Mouse (Mus musculus) liver (tissue): Measurements from ENCODE around the gene Cntrl.

Experiments used
- DNase-seq: peaks from one replicate; pipeline ENCODE4 v3.0.0-alpha.2; 2020; ENCODE audit warnings: mixed read lengths

Gene Cntrl

GRCm38 (mm10) chr2:35131991-35132661, 22.8 kb downstream of the Cntrl start:
- peak; percentile 90 for DNase-seq

DNA sequence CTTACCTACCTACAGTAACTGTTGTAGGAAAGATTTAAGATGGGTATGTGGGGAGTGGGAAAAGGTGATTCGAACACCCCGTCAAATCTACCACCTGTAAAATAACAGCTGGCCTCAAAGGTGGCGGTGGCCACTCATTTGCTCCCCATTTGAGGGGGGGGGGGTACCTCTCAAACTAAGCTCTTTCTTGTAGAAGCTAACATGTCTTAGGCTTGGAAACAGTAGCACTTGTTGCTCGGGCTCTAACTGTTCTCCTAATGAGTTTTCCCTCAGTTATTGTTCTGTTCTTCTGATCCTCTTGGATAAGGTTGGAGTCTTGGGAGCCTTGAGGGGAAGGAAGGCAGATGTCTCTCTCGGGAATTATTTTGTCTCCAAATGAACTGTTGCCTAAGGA, 23.4 kb downstream of the Cntrl start:
- DNase-seq, result no peak

- DNase-seq, result no peak
Measured at GRCm38 (mm10) chr2:35133891-35134290, 24.6 kb downstream of the Cntrl start.

DNA sequence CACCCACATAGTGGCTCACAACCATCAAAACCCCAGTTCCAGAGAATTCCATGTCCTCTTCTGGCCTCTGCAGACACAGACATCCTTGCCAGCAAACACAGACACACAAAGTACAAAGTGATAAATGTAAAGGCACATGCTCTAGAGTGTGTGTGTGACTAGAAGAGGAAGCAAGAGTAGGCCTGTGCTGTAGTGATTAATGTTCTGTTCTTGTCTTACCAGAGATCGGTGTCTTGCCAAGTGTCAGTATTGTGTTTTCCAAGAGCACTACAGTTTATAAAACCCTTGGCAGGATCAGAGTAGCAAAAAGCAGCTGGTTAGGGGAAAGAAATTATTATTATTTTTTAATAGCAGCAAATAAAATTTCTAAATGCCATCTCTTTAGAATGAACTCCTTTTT, 29.3 kb downstream of the Cntrl start:
- DNase-seq, result no peak

DNA sequence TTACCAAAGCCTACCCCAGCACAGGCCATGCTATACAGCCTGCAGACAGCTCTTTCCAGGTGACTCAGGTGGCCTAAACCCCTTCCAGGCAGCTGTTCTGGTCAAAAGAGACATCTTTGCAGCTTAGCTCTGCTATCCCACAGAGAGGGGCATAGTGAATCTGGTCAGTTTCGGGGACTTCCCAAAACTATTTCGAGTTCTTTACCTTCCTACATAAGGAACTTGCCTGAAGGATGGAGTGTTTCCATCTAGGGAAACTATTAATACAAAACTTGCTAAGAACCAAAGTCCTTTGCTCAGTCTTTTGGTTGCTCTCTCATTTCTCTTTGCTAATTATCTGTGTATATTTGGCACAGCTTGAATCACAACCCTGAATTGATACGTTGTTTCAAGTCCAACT, 32.4 kb downstream of the Cntrl start:
- no peak for DNase-seq

DNA sequence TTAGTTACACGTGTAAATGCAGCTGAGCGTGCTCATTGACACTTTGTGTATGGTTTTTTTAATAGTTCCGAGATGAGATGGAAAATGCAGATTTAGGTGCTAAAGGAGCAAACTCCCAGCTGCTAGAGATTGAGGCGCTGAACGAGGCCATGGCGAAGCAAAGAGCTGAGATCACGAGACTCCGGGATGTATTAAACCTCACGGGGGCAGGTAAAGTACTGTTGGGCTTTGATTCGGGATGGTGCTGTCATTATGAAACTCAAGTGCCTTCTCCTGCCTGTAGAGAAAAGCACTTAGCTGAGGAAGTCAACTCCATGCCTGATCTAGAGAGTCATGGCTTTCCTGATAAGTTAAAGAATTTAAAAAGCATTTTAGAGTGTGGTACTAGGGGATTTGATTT, 39.5 kb downstream of the Cntrl start:
- DNase-seq, result no peak

DNA sequence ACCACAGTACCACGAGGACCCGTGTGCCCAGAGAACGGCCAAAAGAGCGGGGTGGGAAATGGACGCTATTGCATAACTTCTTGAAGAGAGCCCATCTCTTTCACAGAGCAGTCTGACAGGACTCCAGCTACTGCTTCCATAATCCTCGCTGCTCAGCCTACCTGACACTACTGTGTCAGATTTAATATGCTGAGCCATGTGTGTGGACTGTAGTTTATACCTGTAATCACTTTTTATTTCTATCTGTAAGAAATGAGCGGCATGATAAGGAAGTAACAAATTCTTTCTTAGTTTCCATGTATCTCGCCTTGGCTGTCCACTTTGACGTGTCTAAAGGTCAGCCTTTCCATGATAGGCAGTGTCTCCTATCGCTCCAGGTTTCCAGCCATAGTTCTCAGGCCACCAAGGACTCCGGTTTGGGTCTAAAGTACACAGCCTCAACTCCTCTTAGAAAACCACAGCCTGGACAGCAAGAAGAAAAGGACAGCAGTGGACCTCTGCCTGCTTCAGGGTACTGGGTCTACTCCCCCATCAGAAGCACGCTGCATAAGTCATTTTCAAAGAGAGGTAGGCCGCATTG, 42.1 kb downstream of the Cntrl start:
- no peak for DNase-seq

GRCm38 (mm10) chr2:35153179-35153578, 43.9 kb downstream of the Cntrl start:
- DNase-seq, result peak; percentile 28

GRCm38 (mm10) chr2:35153844-35154554, 44.7 kb downstream of the Cntrl start:
- no peak for DNase-seq

GRCm38 (mm10) chr2:35156985-35157384, 47.7 kb downstream of the Cntrl start:
- no peak for DNase-seq

DNA sequence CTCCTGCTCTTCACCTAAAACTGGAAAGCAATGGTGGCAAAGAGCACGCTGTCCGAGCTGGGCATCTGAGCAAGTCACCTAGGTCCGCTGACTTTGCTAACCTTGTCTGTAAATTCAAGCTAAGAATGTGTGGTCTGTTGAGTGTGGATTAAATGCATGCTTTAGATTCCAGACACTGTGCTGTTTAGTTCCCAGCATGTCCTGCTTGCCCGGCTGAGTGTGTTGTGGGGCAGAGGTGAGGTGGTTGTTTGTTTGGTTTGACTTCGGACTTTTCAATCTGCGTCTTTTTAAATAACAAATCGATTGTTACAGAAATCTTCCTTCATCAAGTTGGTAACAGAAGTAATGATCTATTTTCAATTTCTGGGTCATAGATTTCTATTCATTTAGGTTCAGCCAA, 48.5 kb downstream of the Cntrl start:
- DNase-seq, result no peak

- no peak for DNase-seq
Measured at GRCm38 (mm10) chr2:35158358-35158757, 49.1 kb downstream of the Cntrl start.

GRCm38 (mm10) chr2:35160206-35160605, 50.9 kb downstream of the Cntrl start:
- peak; percentile 62 for DNase-seq

- DNase-seq, result no peak
Measured at GRCm38 (mm10) chr2:35161846-35162488, 52.7 kb downstream of the Cntrl start.

GRCm38 (mm10) chr2:35163396-35163795, 54.1 kb downstream of the Cntrl start:
- no peak for DNase-seq

DNA sequence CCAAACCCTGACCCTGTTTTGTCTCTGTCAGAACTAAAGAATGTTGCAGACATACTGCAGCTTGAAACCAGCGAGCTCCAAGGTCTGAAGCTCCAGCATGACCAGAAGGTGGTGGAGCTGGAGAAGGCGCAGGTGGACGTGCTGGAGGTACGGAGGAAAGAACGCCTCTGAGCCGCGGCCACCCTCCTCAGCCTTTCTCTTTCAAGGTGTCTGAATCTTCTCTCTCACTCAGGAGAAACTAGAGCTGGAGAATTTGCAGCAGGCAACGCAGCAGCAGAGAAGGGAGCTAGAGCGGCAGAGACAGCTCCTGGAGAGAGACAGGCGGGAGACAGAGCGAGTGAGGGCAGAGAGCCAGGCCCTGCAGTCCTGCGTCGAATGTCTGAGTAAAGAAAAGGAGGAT, 56.1 kb downstream of the Cntrl start:
- DNase-seq, result no peak

GRCm38 (mm10) chr2:35166816-35167215, 57.5 kb downstream of the Cntrl start:
- DNase-seq, result no peak

GRCm38 (mm10) chr2:35169452-35169851, 60.2 kb downstream of the Cntrl start:
- DNase-seq, result no peak

DNA sequence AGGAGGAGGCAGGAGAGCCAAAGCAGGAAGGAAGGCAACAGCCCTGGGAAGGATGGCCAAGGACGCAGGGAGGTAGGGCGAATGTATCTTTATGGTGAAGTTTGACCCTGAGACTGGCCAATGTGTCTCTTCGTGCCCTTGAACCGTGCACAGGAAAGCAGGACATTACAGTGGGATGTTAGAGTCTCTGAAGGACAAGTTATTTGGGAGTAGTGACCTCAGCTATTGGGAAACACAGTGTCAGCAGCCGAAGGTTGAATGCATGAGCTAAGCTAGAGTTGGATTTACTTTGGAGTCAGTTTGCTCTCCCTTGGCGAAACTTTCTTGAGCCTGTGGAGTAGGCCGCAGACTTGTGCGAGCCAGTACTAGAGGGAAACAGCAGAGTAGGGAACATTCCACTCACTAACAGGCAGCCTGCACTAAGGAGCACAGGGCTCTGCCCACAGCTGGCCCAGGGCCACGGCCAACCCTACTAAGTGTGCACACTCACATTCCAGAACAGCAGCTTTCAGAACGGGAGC, 62.1 kb downstream of the Cntrl start:
- DNase-seq, result no peak

DNA sequence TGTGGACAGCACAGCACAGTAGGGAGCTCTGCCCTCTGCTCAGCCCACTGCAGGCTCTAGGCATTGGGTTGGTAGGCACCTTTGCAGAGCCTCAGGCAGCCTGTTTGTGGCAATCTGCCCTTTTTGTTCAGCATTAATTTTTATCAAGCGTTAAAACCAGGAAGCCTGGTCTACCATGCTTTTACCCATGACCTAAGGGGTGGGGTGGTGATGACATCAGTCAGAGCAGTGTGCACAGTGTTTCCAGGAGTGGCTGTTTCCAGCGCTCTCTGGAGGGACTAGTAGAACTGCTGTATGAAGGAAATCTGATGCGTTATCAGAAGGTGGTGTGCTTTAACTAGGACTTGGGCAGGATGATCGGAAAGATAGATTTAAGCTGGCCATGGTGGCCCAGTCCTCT, 63.0 kb downstream of the Cntrl start:
- DNase-seq, result no peak

- no peak for DNase-seq
Measured at GRCm38 (mm10) chr2:35173666-35174065, 64.4 kb downstream of the Cntrl start.

DNA sequence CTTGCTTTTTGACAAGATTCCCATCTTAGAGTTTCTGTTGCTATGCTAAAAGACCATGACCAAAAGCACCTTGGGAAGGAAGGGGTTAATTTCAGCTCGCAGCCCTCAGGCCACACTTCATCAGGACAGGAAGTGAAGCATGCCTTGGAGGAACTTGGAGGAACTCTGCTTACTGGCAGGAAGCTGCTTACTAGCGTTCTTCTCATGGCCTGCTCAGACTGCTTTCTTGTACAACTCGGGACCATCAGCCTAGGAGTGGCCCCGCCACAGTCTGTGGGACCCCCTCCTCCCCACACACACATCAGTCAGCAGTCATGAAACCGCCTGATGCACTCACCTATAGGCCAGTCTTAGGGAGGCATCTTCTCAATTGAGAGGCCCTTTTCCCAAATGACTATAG, 64.8 kb downstream of the Cntrl start:
- DNase-seq, result no peak

DNA sequence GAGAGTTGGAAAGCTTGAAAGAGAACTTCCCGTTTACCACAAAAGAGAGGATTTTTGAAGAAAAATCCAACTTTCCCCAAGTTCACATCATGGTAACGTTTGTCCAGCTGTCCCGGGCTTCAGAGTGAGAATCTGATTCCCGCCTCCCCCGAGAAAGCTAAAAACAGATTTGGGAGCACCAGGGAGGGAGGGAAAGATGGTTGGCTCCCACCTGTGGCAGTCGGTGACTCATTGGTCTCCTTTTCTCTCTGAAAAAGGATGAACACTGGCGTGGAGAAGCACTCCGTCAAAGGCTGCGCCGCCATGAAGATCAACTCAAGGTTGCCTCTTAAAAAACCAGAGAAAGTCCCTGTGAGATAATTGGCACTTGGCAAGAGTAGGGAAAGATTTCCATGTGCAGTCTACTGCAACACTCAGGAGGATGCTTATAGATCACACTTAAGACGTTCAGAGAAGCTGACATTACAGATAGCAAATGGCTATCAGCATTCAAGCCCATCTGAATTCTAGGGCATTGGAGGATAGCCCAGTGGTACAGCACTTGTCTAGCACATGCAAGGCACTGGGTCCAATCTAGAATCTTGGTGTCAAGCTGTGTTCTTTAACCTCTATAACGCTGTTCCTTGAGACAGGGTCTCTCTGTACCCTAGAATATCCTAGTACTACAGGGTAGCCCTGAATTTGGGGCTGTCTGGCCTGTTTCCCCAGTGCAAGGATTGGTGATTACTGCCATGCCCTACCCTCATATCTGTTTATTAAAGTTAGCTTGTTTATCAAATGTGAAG, 66.2 kb downstream of the Cntrl start:
- DNase-seq, result no peak
